ENCODE assay signal across 22 mouse cellular contexts in genomic region chr9:22061339-22061738, GRCm38 (mm10). TPM values are rescaled to one million over a fixed set of nuclear protein-coding genes. Genes with fewer than 3 reads are reported as not detected.
DNase-seq lines count a peak whose midpoint lies in the region; ATAC-seq lines count a peak whose summit lies in the region.
"Had no signal": no experiment of that assay in that cellular context is flagged by ENCODE, and none has a peak within 500 bp of the region (broad histone marks: within the 10 kb centered on the region; RNA-seq: fewer than 3 reads in every experiment).

No protein-coding gene starts in this region.

- no peak overlapping the region for H3K4me2 ChIP-seq in midbrain, embryonic 14.5 days (ENCODE audit: low read length)
- H3K4me2 ChIP-seq: heart, embryonic 12.5 days had no signal

- 91% methylated on average over 2 of the region's 2 CpGs for WGBS in midbrain, embryonic 14.5 days

- H3K27ac ChIP-seq in midbrain, embryonic 14.5 days (replicated peaks; ENCODE audit: low read depth, low read length), result no peak overlapping the region

- H3K36me3 ChIP-seq in midbrain, embryonic 14.5 days (ENCODE audit: control insufficient read depth, insufficient read depth, low read length), result peaks cover 85% of the 10 kb centered on the region

- no peaks in the 10 kb centered on the region for H3K4me1 ChIP-seq in midbrain, embryonic 14.5 days (ENCODE audit: control insufficient read depth, insufficient read depth, low read length)
- H3K4me1 ChIP-seq: heart, embryonic 12.5 days had no signal

- DNase-seq in cerebellum, adult 11 months, result peak; percentile 56
- peak; percentile 65 to 82 for DNase-seq in left cerebral cortex, adult 18-20 months (ENCODE audit: low spot score in 2 of 2)
- no peak for DNase-seq in left cerebral cortex, postnatal 4 days
- peak; percentile 67 for DNase-seq in cerebellum, adult 8-10 months
- peak; percentile 43 to 58 for DNase-seq in layer of hippocampus, postnatal 36 days
- DNase-seq in kidney, postnatal 4 days, result no peak
- no peak for DNase-seq in midbrain, embryonic 14.5 days
- DNase-seq: heart, postnatal 36 days; kidney, postnatal 10 days; lung, adult 18-20 months; thymus, adult 2 months had no signal

- H3K4me3 ChIP-seq in midbrain, embryonic 14.5 days (replicated peaks; ENCODE audit: low read depth, low read length), result no peak overlapping the region
- H3K4me3 ChIP-seq: heart, embryonic 12.5 days had no signal

- no peak; the same call in 1 of the 2 replicates for ATAC-seq in cerebellum, adult (ENCODE audit: insufficient number of reproducible peaks, low FRiP score, low TSS enrichment)
- ATAC-seq in midbrain, embryonic 14.5 days (ENCODE audit: low FRiP score, low TSS enrichment), result no peak
- ATAC-seq: CD4-positive, CD25-positive, alpha-beta regulatory T cell, adult 4 months; hindbrain, embryonic 16.5 days; intestine, postnatal 0 days had no signal

- H3K9ac ChIP-seq in midbrain, embryonic 14.5 days (replicated peaks; ENCODE audit: low read length), result no peak overlapping the region
- H3K9ac ChIP-seq: heart, embryonic 12.5 days had no signal

- intact Hi-C loops in left cerebral cortex, postnatal 4 days (cut with DNase I), result no loop called here

- H3K27me3 ChIP-seq in midbrain, embryonic 14.5 days (ENCODE audit: control insufficient read depth, insufficient read depth, low read length), result no peaks in the 10 kb centered on the region

- H3K9me3 ChIP-seq in midbrain, embryonic 14.5 days (ENCODE audit: control insufficient read depth, low read length), result no peaks in the 10 kb centered on the region
- H3K9me3 ChIP-seq: G1E; heart, embryonic 12.5 days had no signal

RNA-seq across cellular contexts. Expression of gene Elavl3, which starts 9.5 kb away (rescaled TPM):
- 100 to 1,000 TPM; 144 TPM for total RNA-seq in left cerebral cortex, adult 18-20 months (2021)
- 100 to 1,000 TPM; 365 to 366 TPM for total RNA-seq in left cerebral cortex, postnatal 4 days (2021)
- total RNA-seq in layer of hippocampus, postnatal 36 days (2021), result 100 to 1,000 TPM; 172 to 175 TPM
- polyA plus RNA-seq in midbrain, embryonic 14.5 days (2014; fragmentation: Nextera tagmentation; extraction: Ambion mirVana), result 137 and 162 TPM in 2 replicates
- total RNA-seq: liver, adult 2 months; megakaryocyte-erythroid progenitor cell, adult 5-6 weeks had no signal
- polyA plus RNA-seq: liver, adult 2 months had no signal

RNA-seq across cellular contexts. Expression of gene Gm49318, which starts 9.7 kb away (rescaled TPM):
- total RNA-seq in left cerebral cortex, adult 18-20 months (2021), result 1 to 10 TPM; 1.4 to 3.8 TPM
- total RNA-seq in left cerebral cortex, postnatal 4 days (2021), result not detected
- 1 to 10 TPM; 3.1 to 4.5 TPM for total RNA-seq in layer of hippocampus, postnatal 36 days (2021)
- polyA plus RNA-seq in midbrain, embryonic 14.5 days (2014; fragmentation: Nextera tagmentation; extraction: Ambion mirVana), result not detected in 2 replicates
- total RNA-seq: G1E; heart, postnatal 36 days; liver, adult 2 months; megakaryocyte-erythroid progenitor cell, adult 5-6 weeks had no signal
- polyA plus RNA-seq: CD4-positive, CD25-positive, alpha-beta regulatory T cell, adult 4 months; G1E; gonadal fat pad, adult 2 months; heart, embryonic 12.5 days; hindbrain, embryonic 16.5 days; intestine, postnatal 0 days; liver, adult 2 months; neural tube, embryonic 11.5 days; thymus, adult 2 months; urinary bladder, adult 2 months had no signal

RNA-seq across cellular contexts. Expression of gene Zfp653, which starts 9.8 kb away (rescaled TPM):
- total RNA-seq in left cerebral cortex, adult 18-20 months (2021), result 10 to 100 TPM; 19.8 to 21.1 TPM
- 10 to 100 TPM; 28.6 to 30.1 TPM for total RNA-seq in left cerebral cortex, postnatal 4 days (2021)
- 10 to 100 TPM; 20.8 to 23.6 TPM for total RNA-seq in layer of hippocampus, postnatal 36 days (2021)
- polyA plus RNA-seq in midbrain, embryonic 14.5 days (2014; fragmentation: Nextera tagmentation; extraction: Ambion mirVana), result 14.7 and 18.1 TPM in 2 replicates

RNA-seq across cellular contexts. Expression of gene Ecsit, which starts 23.9 kb away (rescaled TPM):
- 10 to 100 TPM; 43.0 to 49.9 TPM for total RNA-seq in left cerebral cortex, adult 18-20 months (2021)
- total RNA-seq in left cerebral cortex, postnatal 4 days (2021), result 10 to 100 TPM; 43.2 to 44.6 TPM
- total RNA-seq in layer of hippocampus, postnatal 36 days (2021), result 10 to 100 TPM; 42.2 to 46.3 TPM
- 45.6 and 48.5 TPM in 2 replicates for polyA plus RNA-seq in midbrain, embryonic 14.5 days (2014; fragmentation: Nextera tagmentation; extraction: Ambion mirVana)

RNA-seq across cellular contexts. Expression of gene Cnn1, which starts 37.7 kb away (rescaled TPM):
- under 1 TPM; 0.56 to 0.87 TPM for total RNA-seq in left cerebral cortex, adult 18-20 months (2021)
- total RNA-seq in left cerebral cortex, postnatal 4 days (2021), result under 1 TPM in 1 of 2 experiments, not detected in 1; 0.44 TPM
- under 1 TPM; 0.55 to 0.61 TPM for total RNA-seq in layer of hippocampus, postnatal 36 days (2021)
- polyA plus RNA-seq in midbrain, embryonic 14.5 days (2014; fragmentation: Nextera tagmentation; extraction: Ambion mirVana), result 0.58 and 0.61 TPM in 2 replicates
- total RNA-seq: megakaryocyte-erythroid progenitor cell, adult 5-6 weeks had no signal
- polyA plus RNA-seq: G1E had no signal

Comparison
In these comparisons a context has a peak if more than half of its experiments do, and no peak if none do; other contexts are left out.
1. DNase-seq: peak in cerebellum, adult 11 months (single experiment), left cerebral cortex, adult 18-20 months (2 of 2), cerebellum, adult 8-10 months (single experiment) and layer of hippocampus, postnatal 36 days (2 of 2); none in left cerebral cortex, postnatal 4 days (single experiment), kidney, postnatal 4 days (0 of 2) and midbrain, embryonic 14.5 days (single experiment).